Mouse (Mus musculus): ENCODE measurements around the gene Prox2. TPM values are rescaled to one million over a fixed set of nuclear protein-coding genes. Genes with fewer than 3 reads are reported as not detected.

The Prox2 gene
- polyA plus RNA-seq, 1 experiment from 2014 or later = 4.6 TPM

- 57% methylated on average over 10 of the region's 10 CpGs for WGBS
- ATAC-seq (ENCODE audit: insufficient read depth) (peak; percentile 15; the same call in 1 of the 2 replicates), DNase-seq (no peak)
- H3K9ac ChIP-seq = no peak overlapping the region; the same call in 1 of the 2 replicates
- no peaks in the 10 kb centered on the region for H3K36me3 ChIP-seq (ENCODE audit: insufficient read depth)
- H3K4me3 ChIP-seq (ENCODE audit: low read depth, low read length) = no peak overlapping the region
- no peak overlapping the region for H3K4me2 ChIP-seq
- no peak for TF ChIP-seq CTCF (IDR thresholded peaks at IDR 0.05; ENCODE audit: low read depth)
- no peaks in the 10 kb centered on the region for H3K4me1 ChIP-seq (ENCODE audit: insufficient read depth)
- H3K9me3 ChIP-seq (ENCODE audit: low read depth, low read length) = no peaks in the 10 kb centered on the region
- no peaks in the 10 kb centered on the region for H3K27me3 ChIP-seq (ENCODE audit: insufficient read depth, low read length)
- H3K27ac ChIP-seq (ENCODE audit: low read depth) = no peak overlapping the region
Measured at GRCm38 (mm10) chr12:85094706-85095105, 15.9 kb downstream of the Prox2 start.

- 20% methylated on average over 14 of the region's 14 CpGs for WGBS
- DNase-seq (peak; percentile 80), ATAC-seq (ENCODE audit: insufficient read depth) (peak; percentile 82)
- H3K4me2 ChIP-seq = peak overlapping the region; percentile 25; the same call in 1 of the 2 replicates
- no peak for TF ChIP-seq CTCF (IDR thresholded peaks at IDR 0.05; ENCODE audit: low read depth)
- H3K36me3 ChIP-seq (ENCODE audit: insufficient read depth) = peaks cover 4% of the 10 kb centered on the region; the same call in 1 of the 2 replicates
- no peaks in the 10 kb centered on the region for H3K4me1 ChIP-seq (ENCODE audit: insufficient read depth)
- no peak overlapping the region for H3K4me3 ChIP-seq (ENCODE audit: low read depth, low read length)
- H3K27me3 ChIP-seq (ENCODE audit: insufficient read depth, low read length) = no peaks in the 10 kb centered on the region
- no peak overlapping the region for H3K9ac ChIP-seq
- no peaks in the 10 kb centered on the region for H3K9me3 ChIP-seq (ENCODE audit: low read depth, low read length)
- H3K27ac ChIP-seq (ENCODE audit: low read depth) = no peak overlapping the region
Measured at GRCm38 (mm10) chr12:85094010-85094409, 16.5 kb downstream of the Prox2 start.

GRCm38 (mm10) chr12:85092214-85092613 is 18.3 kb downstream of the Prox2 start:
- Histone ChIP-seq H3K9me3 (ENCODE audit: low read depth, low read length) (no peaks in the 10 kb centered on the region), H3K4me1 (ENCODE audit: insufficient read depth) (no peaks in the 10 kb centered on the region), H3K27me3 (ENCODE audit: insufficient read depth, low read length) (no peaks in the 10 kb centered on the region), H3K27ac (ENCODE audit: low read depth) (no peak overlapping the region), H3K9ac (no peak overlapping the region), H3K36me3 (ENCODE audit: insufficient read depth) (peaks cover 21% of the 10 kb centered on the region), H3K4me2 (no peak overlapping the region), H3K4me3 (ENCODE audit: low read depth, low read length) (no peak overlapping the region)
- peak; percentile 74 for TF ChIP-seq CTCF (IDR thresholded peaks at IDR 0.05; ENCODE audit: low read depth)
- 6% methylated on average over 3 of the region's 3 CpGs for WGBS
- ATAC-seq (ENCODE audit: insufficient read depth) = no peak
- DNase-seq = peak; percentile 86

GRCm38 (mm10) chr12:85091190-85091589 is 19.4 kb downstream of the Prox2 start:
- WGBS = 64% methylated on average over 3 of the region's 3 CpGs

GRCm38 (mm10) chr12:85087845-85088244 is 22.7 kb downstream of the Prox2 start:
- Histone ChIP-seq H3K4me2 (no peak overlapping the region), H3K27ac (ENCODE audit: low read depth) (no peak overlapping the region), H3K36me3 (ENCODE audit: insufficient read depth) (peaks cover 32% of the 10 kb centered on the region), H3K9ac (no peak overlapping the region), H3K9me3 (ENCODE audit: low read depth, low read length) (no peaks in the 10 kb centered on the region), H3K4me1 (ENCODE audit: insufficient read depth) (no peaks in the 10 kb centered on the region), H3K27me3 (ENCODE audit: insufficient read depth, low read length) (no peaks in the 10 kb centered on the region), H3K4me3 (ENCODE audit: low read depth, low read length) (no peak overlapping the region)
- DNase-seq (no peak), ATAC-seq (ENCODE audit: insufficient read depth) (no peak)
- no peak for TF ChIP-seq CTCF (IDR thresholded peaks at IDR 0.05; ENCODE audit: low read depth)
- 88% methylated on average over 12 of the region's 12 CpGs for WGBS

More at GRCm38 (mm10) chr12:85091190-85091589, 19.4 kb downstream of the Prox2 start:
- Histone ChIP-seq H3K4me2 (no peak overlapping the region), H3K9me3 (ENCODE audit: low read depth, low read length) (no peaks in the 10 kb centered on the region), H3K27me3 (ENCODE audit: insufficient read depth, low read length) (no peaks in the 10 kb centered on the region), H3K36me3 (ENCODE audit: insufficient read depth) (peaks cover 31% of the 10 kb centered on the region), H3K9ac (no peak overlapping the region), H3K27ac (ENCODE audit: low read depth) (no peak overlapping the region), H3K4me1 (ENCODE audit: insufficient read depth) (no peaks in the 10 kb centered on the region), H3K4me3 (ENCODE audit: low read depth, low read length) (no peak overlapping the region)
- ATAC-seq (ENCODE audit: insufficient read depth) = no peak
- no peak for TF ChIP-seq CTCF (IDR thresholded peaks at IDR 0.05; ENCODE audit: low read depth)
- no peak for DNase-seq

- H3K4me1 ChIP-seq (ENCODE audit: insufficient read depth) = no peaks in the 10 kb centered on the region
- H3K27me3 ChIP-seq (ENCODE audit: insufficient read depth, low read length) = no peaks in the 10 kb centered on the region
- ATAC-seq (ENCODE audit: insufficient read depth) (no peak), DNase-seq (no peak)
- H3K27ac ChIP-seq (ENCODE audit: low read depth) = no peak overlapping the region
- H3K36me3 ChIP-seq (ENCODE audit: insufficient read depth) = peaks cover 32% of the 10 kb centered on the region
- no peak overlapping the region for H3K4me3 ChIP-seq (ENCODE audit: low read depth, low read length)
- H3K9me3 ChIP-seq (ENCODE audit: low read depth, low read length) = no peaks in the 10 kb centered on the region
- no peak for TF ChIP-seq CTCF (IDR thresholded peaks at IDR 0.05; ENCODE audit: low read depth)
- no peak overlapping the region for H3K9ac ChIP-seq
- H3K4me2 ChIP-seq = no peak overlapping the region
- 85% methylated on average over 4 of the region's 4 CpGs for WGBS
Measured at GRCm38 (mm10) chr12:85084941-85085340, 25.6 kb downstream of the Prox2 start.

- Histone ChIP-seq H3K9me3 (ENCODE audit: low read depth, low read length) (no peaks in the 10 kb centered on the region), H3K36me3 (ENCODE audit: insufficient read depth) (peaks cover 31% of the 10 kb centered on the region), H3K27me3 (ENCODE audit: insufficient read depth, low read length) (no peaks in the 10 kb centered on the region), H3K4me1 (ENCODE audit: insufficient read depth) (no peaks in the 10 kb centered on the region), H3K4me2 (no peak overlapping the region), H3K27ac (ENCODE audit: low read depth) (no peak overlapping the region), H3K9ac (no peak overlapping the region), H3K4me3 (ENCODE audit: low read depth, low read length) (no peak overlapping the region)
- ATAC-seq (ENCODE audit: insufficient read depth) (no peak), DNase-seq (no peak)
- WGBS = 58% methylated on average over 2 of the region's 2 CpGs
- TF ChIP-seq CTCF (IDR thresholded peaks at IDR 0.05; ENCODE audit: low read depth) = no peak
Measured at GRCm38 (mm10) chr12:85084257-85084656, 26.3 kb downstream of the Prox2 start.

GRCm38 (mm10) chr12:85077100-85077499 is 33.5 kb downstream of the Prox2 start:
- H3K4me1 ChIP-seq (ENCODE audit: insufficient read depth) = no peaks in the 10 kb centered on the region
- no peak overlapping the region for H3K27ac ChIP-seq (ENCODE audit: low read depth)
- no peaks in the 10 kb centered on the region for H3K9me3 ChIP-seq (ENCODE audit: low read depth, low read length)
- no peak for TF ChIP-seq CTCF (IDR thresholded peaks at IDR 0.05; ENCODE audit: low read depth)
- no peaks in the 10 kb centered on the region for H3K27me3 ChIP-seq (ENCODE audit: insufficient read depth, low read length)
- no peak overlapping the region for H3K9ac ChIP-seq
- no peak for DNase-seq
- 88% methylated on average over 3 of the region's 3 CpGs for WGBS
- no peak overlapping the region for H3K4me2 ChIP-seq
- H3K4me3 ChIP-seq (ENCODE audit: low read depth, low read length) = no peak overlapping the region
- ATAC-seq (ENCODE audit: insufficient read depth) = no peak
- peaks cover 31% of the 10 kb centered on the region for H3K36me3 ChIP-seq (ENCODE audit: insufficient read depth)

Measured in lung, embryonic 14.5 days (tissue).